Mouse (Mus musculus): ENCODE measurements around the gene Lrrc4. TPM values are rescaled to one million over a fixed set of nuclear protein-coding genes. Genes with fewer than 3 reads are reported as not detected.

Gene Lrrc4
- polyA plus RNA-seq, 1 experiment from 2014 or later, result 7.5 TPM

DNA sequence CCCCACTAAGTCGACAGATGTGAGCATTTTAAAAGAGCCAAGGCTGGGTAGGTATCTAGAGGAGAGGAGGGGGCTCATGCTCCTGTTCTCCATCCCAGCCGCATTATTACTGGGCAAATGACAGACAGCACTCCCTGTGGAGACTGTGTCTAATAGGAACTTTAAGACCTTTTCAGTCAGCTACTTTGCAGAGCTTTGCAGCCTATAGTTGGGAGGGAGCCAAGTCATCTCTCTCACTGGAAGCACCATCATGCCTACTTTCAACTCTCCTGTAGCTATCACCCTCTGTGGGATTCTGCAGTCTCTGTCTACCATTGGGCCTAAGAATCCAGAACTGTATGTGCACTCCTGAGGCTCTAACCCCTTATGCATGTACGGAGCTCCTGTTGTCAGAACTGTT lies 5.7 kb downstream of the Lrrc4 start:
- peak overlapping the region; percentile 97 for H3K4me2 ChIP-seq (ENCODE audit: low read length)
- H3K4me1 ChIP-seq (ENCODE audit: control insufficient read depth, insufficient read depth, low read length), result peaks cover 57% of the 10 kb centered on the region
- DNase-seq (peak; percentile 30), ATAC-seq (ENCODE audit: low FRiP score, low TSS enrichment) (no peak)
- H3K4me3 ChIP-seq (replicated peaks; ENCODE audit: low read depth, low read length), result no peak overlapping the region
- peaks cover 18% of the 10 kb centered on the region for H3K36me3 ChIP-seq (ENCODE audit: control insufficient read depth, insufficient read depth, low read length)
- no peaks in the 10 kb centered on the region for H3K27me3 ChIP-seq (ENCODE audit: control insufficient read depth, insufficient read depth, low read length)
- H3K27ac ChIP-seq (replicated peaks; ENCODE audit: low read depth, low read length), result no peak overlapping the region
- 40% methylated on average over 3 of the region's 3 CpGs for WGBS
- H3K9ac ChIP-seq (replicated peaks; ENCODE audit: low read length), result no peak overlapping the region
- no peaks in the 10 kb centered on the region for H3K9me3 ChIP-seq (ENCODE audit: control insufficient read depth, low read length)

DNA sequence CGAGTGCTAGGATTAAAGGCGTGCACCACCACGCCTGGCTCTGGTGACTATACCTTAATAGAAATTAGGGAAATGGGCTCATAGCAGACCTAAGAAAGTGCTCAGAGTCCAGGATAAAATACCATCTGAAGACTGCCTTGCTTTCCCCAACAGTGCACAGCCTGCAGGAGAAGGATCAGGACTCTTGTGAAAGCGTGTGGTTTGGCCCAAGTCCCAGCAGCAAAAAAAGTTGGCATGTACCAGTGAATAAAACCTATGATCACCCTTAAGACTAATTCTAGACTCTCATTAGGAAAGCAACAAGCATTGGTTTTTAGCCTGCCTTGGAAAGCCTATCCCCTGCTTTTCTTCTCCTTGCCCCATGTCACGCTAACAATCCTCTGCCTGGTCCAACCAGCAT lies 7.7 kb downstream of the Lrrc4 start:
- H3K4me1 ChIP-seq (ENCODE audit: control insufficient read depth, insufficient read depth, low read length), result peaks cover 42% of the 10 kb centered on the region
- no peak for ATAC-seq (ENCODE audit: low FRiP score, low TSS enrichment)
- WGBS, result 94% methylated on average over 5 of the region's 5 CpGs

DNA sequence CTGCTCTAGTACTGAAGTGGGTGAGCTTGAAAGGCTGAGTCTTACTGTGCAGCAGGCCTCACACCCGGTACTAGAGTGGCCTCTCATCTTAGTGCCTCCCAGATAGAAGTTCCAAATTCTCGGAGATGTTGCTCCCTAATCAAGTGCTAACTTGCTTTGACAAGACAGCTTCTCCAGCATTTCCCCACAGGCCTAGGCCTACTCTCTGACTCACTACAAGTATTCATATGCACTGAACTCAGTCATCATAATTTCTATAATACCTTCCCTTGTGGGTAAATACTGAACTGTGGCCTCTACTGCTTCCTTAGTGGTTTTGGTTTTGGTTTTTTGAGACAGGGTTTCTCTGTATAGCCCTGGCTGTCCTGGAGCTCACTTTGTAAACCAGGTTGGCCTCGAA lies 8.2 kb downstream of the Lrrc4 start:
- no peak for ATAC-seq (ENCODE audit: low FRiP score, low TSS enrichment)
- H3K4me2 ChIP-seq (ENCODE audit: low read length), result no peak overlapping the region
- no peak overlapping the region for H3K27ac ChIP-seq (replicated peaks; ENCODE audit: low read depth, low read length)
- H3K36me3 ChIP-seq (ENCODE audit: control insufficient read depth, insufficient read depth, low read length), result peaks cover 35% of the 10 kb centered on the region
- no peaks in the 10 kb centered on the region for H3K9me3 ChIP-seq (ENCODE audit: control insufficient read depth, low read length)
- peaks cover 38% of the 10 kb centered on the region for H3K4me1 ChIP-seq (ENCODE audit: control insufficient read depth, insufficient read depth, low read length)
- H3K4me3 ChIP-seq (replicated peaks; ENCODE audit: low read depth, low read length), result no peak overlapping the region
- no peaks in the 10 kb centered on the region for H3K27me3 ChIP-seq (ENCODE audit: control insufficient read depth, insufficient read depth, low read length)
- H3K9ac ChIP-seq (replicated peaks; ENCODE audit: low read length), result no peak overlapping the region
- WGBS, result 93% methylated on average over 3 of the region's 3 CpGs
- DNase-seq, result no peak

More for the DNA sequence above, 7.7 kb downstream of the Lrrc4 start:
- no peak overlapping the region for H3K27ac ChIP-seq (replicated peaks; ENCODE audit: low read depth, low read length)
- no peak overlapping the region for H3K4me3 ChIP-seq (replicated peaks; ENCODE audit: low read depth, low read length)
- DNase-seq, result no peak
- no peaks in the 10 kb centered on the region for H3K27me3 ChIP-seq (ENCODE audit: control insufficient read depth, insufficient read depth, low read length)
- peaks cover 31% of the 10 kb centered on the region for H3K36me3 ChIP-seq (ENCODE audit: control insufficient read depth, insufficient read depth, low read length)
- no peak overlapping the region for H3K4me2 ChIP-seq (ENCODE audit: low read length)
- H3K9ac ChIP-seq (replicated peaks; ENCODE audit: low read length), result no peak overlapping the region
- H3K9me3 ChIP-seq (ENCODE audit: control insufficient read depth, low read length), result no peaks in the 10 kb centered on the region

DNA sequence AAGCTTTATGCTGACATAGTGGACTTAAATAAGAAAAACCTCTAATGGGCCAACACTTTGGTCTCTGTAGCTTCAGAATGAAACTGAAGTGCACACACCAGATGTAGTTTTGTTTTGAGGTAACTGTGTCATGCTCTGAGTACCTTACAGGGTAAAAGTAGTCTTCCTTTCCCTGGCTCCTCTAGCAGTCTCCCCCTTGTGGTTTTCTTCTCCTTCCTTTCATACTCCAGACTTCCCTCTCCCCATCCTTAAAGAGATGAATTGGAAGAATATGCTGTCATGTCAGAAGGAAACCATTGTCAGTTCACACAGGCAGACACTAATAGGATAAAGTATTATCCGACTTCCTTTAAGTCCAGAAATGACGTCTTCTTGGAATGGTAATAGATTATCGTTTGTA lies 9.3 kb downstream of the Lrrc4 start:
- Histone ChIP-seq H3K4me2 (ENCODE audit: low read length) (no peak overlapping the region), H3K4me1 (ENCODE audit: control insufficient read depth, insufficient read depth, low read length) (peaks cover 28% of the 10 kb centered on the region), H3K9ac (replicated peaks; ENCODE audit: low read length) (no peak overlapping the region), H3K36me3 (ENCODE audit: control insufficient read depth, insufficient read depth, low read length) (peaks cover 43% of the 10 kb centered on the region), H3K27ac (replicated peaks; ENCODE audit: low read depth, low read length) (no peak overlapping the region), H3K4me3 (replicated peaks; ENCODE audit: low read depth, low read length) (no peak overlapping the region), H3K27me3 (ENCODE audit: control insufficient read depth, insufficient read depth, low read length) (no peaks in the 10 kb centered on the region), H3K9me3 (ENCODE audit: control insufficient read depth, low read length) (no peaks in the 10 kb centered on the region)
- ATAC-seq (ENCODE audit: low FRiP score, low TSS enrichment) (no peak), DNase-seq (no peak)
- 46% methylated on average over 3 of the region's 3 CpGs for WGBS

DNA sequence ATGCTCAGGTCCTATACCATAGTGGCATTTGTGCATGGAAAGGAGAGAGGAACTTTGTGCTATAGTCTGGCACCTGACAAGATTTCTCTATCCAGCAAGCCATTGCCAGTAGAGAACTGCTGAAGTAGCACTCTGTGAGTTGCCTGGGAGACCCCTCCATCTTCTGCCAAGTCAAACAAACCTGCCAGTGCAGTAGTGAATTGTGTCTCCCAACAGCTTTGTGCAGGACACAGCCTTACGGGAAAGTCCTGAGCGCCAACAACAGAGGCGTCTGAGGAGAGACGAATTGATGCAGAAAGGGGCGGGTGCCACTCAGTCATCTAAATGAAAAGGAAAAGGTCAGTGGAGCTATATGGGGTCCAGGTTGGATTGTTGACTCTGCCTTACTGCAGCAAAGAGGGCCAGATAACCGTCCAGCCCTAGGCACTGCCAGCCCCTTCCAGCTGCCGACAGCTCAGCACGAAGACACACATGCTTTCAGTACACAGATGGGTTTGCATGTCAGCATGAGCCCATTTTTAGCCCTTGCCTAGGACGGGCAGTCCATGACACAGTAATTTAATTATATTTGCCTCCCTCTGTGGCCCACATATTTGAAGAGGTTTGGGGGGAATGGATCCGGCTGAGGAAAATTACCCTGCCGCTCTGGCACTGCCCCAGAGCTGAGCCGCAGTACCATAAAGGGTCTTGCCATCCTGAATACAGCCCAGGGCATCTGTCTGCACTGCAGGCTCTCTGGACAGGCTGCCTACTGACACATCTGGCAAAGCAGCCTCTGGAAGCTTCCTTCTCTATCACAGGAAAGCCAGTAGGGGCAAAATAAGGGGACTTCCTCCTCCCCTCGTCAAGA lies 11.8 kb downstream of the Lrrc4 start:
- Histone ChIP-seq H3K27me3 (ENCODE audit: control insufficient read depth, insufficient read depth, low read length) (no peaks in the 10 kb centered on the region), H3K9ac (replicated peaks; ENCODE audit: low read length) (no peak overlapping the region), H3K27ac (replicated peaks; ENCODE audit: low read depth, low read length) (no peak overlapping the region), H3K4me3 (replicated peaks; ENCODE audit: low read depth, low read length) (no peak overlapping the region), H3K4me1 (ENCODE audit: control insufficient read depth, insufficient read depth, low read length) (peaks cover 9% of the 10 kb centered on the region; the same call in 1 of the 2 replicates), H3K4me2 (ENCODE audit: low read length) (no peak overlapping the region), H3K9me3 (ENCODE audit: control insufficient read depth, low read length) (no peaks in the 10 kb centered on the region), H3K36me3 (ENCODE audit: control insufficient read depth, insufficient read depth, low read length) (peaks cover 55% of the 10 kb centered on the region)
- DNase-seq, result peak; percentile 54
- no peak for ATAC-seq (ENCODE audit: low FRiP score, low TSS enrichment)
- WGBS, result 68% methylated on average over 13 of the region's 13 CpGs

DNA sequence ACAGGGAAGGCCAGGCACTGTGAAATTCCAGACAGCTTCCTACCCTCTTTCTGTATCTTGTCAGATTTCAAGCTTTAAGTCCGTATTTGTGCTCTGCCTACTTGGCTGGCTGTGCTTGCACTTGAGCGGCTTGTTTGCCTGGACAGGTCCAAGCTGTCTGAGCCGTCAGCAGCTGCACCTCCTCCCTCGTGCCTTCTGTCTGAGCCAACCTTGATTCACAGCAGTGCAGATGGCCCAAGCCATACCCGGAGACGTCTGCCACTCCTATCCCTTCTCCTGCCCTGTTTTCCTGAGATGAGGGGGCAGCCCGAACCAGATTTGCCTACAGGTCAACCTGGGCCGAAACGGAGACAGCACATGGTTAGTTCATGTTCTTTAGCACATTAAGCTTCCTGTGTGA lies 14.5 kb downstream of the Lrrc4 start:
- no peaks in the 10 kb centered on the region for H3K9me3 ChIP-seq (ENCODE audit: control insufficient read depth, low read length)
- ATAC-seq (ENCODE audit: low FRiP score, low TSS enrichment), result no peak
- WGBS, result 73% methylated on average over 9 of the region's 9 CpGs
- no peak for DNase-seq
- H3K36me3 ChIP-seq (ENCODE audit: control insufficient read depth, insufficient read depth, low read length), result peaks cover 47% of the 10 kb centered on the region
- no peaks in the 10 kb centered on the region for H3K27me3 ChIP-seq (ENCODE audit: control insufficient read depth, insufficient read depth, low read length)
- H3K4me1 ChIP-seq (ENCODE audit: control insufficient read depth, insufficient read depth, low read length), result peaks cover 12% of the 10 kb centered on the region; the same call in 1 of the 2 replicates
- no peak overlapping the region for H3K9ac ChIP-seq (replicated peaks; ENCODE audit: low read length)
- no peak overlapping the region for H3K27ac ChIP-seq (replicated peaks; ENCODE audit: low read depth, low read length)
- no peak overlapping the region for H3K4me2 ChIP-seq (ENCODE audit: low read length)
- H3K4me3 ChIP-seq (replicated peaks; ENCODE audit: low read depth, low read length), result no peak overlapping the region

DNA sequence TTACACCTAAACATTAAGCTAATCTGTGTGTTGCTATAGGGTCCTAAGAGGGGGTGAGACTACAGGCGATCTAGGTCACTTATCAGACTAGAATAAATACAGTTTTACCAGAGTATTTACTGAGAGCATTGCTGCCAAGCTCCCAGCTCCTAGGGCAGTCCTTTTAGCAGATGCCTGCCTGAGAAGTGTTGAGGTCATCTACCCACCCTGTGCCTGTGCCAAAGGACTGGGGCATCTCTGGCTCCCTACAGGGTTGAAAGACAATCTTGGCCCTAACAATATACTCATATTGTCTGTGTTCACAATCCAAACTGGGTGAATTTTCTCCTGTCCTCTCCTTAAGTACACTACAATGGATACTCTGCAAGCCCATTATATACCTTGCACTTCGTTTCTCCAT lies 16.7 kb downstream of the Lrrc4 start:
- Histone ChIP-seq H3K36me3 (ENCODE audit: control insufficient read depth, insufficient read depth, low read length) (peaks cover 43% of the 10 kb centered on the region), H3K27me3 (ENCODE audit: control insufficient read depth, insufficient read depth, low read length) (no peaks in the 10 kb centered on the region), H3K4me1 (ENCODE audit: control insufficient read depth, insufficient read depth, low read length) (peaks cover 12% of the 10 kb centered on the region; the same call in 1 of the 2 replicates), H3K4me2 (ENCODE audit: low read length) (no peak overlapping the region), H3K27ac (replicated peaks; ENCODE audit: low read depth, low read length) (no peak overlapping the region), H3K4me3 (replicated peaks; ENCODE audit: low read depth, low read length) (no peak overlapping the region), H3K9me3 (ENCODE audit: control insufficient read depth, low read length) (no peaks in the 10 kb centered on the region), H3K9ac (replicated peaks; ENCODE audit: low read length) (no peak overlapping the region)
- DNase-seq (no peak), ATAC-seq (ENCODE audit: low FRiP score, low TSS enrichment) (no peak)
- WGBS, result 80% methylated on average over 2 of the region's 2 CpGs

DNA sequence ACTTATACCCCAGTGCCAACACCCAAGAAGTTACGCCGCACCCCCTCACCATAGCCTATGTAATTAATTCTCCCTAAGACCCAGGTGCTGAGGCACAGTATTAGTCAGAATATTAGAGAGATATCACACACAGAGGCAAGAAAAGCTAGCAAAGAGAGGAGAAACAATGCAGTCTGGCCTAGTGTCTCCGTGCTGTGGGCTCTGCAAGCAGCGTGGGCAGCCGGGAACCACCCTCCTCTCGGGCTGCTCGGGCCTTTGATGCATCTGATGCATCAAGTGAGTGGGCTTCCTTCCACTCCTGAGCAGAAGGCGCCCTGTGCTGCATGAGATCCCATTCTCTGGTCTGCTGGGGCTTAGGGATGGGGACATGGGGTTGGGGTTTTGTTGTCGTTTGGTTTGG lies 18.5 kb downstream of the Lrrc4 start:
- no peaks in the 10 kb centered on the region for H3K27me3 ChIP-seq (ENCODE audit: control insufficient read depth, insufficient read depth, low read length)
- H3K4me2 ChIP-seq (ENCODE audit: low read length), result no peak overlapping the region
- no peak overlapping the region for H3K27ac ChIP-seq (replicated peaks; ENCODE audit: low read depth, low read length)
- ATAC-seq (ENCODE audit: low FRiP score, low TSS enrichment) (no peak), DNase-seq (no peak)
- 81% methylated on average over 9 of the region's 9 CpGs for WGBS
- H3K4me3 ChIP-seq (replicated peaks; ENCODE audit: low read depth, low read length), result no peak overlapping the region
- H3K9me3 ChIP-seq (ENCODE audit: control insufficient read depth, low read length), result no peaks in the 10 kb centered on the region
- H3K4me1 ChIP-seq (ENCODE audit: control insufficient read depth, insufficient read depth, low read length), result peaks cover 9% of the 10 kb centered on the region; the same call in 1 of the 2 replicates
- no peak overlapping the region for H3K9ac ChIP-seq (replicated peaks; ENCODE audit: low read length)
- H3K36me3 ChIP-seq (ENCODE audit: control insufficient read depth, insufficient read depth, low read length), result peaks cover 31% of the 10 kb centered on the region

DNA sequence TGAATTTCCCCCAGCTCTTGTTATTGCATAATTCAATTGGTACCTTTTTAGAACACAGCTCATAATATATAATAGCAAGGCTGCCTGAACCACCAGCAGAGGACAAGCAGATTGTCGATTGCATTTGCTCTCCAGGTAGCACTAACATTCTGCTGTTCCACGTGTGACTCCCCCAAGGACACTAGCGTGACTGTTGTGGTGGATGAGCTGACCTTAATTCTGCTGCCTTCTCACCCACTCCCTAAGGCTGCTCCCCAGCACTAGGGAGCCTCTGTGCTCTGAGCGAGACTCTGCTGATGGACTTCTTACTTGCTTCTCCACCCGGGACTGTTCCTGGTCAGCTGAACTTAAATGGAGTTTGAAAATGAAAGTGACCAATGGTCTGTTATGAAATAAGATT lies 26.8 kb downstream of the Lrrc4 start:
- H3K4me1 ChIP-seq (ENCODE audit: control insufficient read depth, insufficient read depth, low read length), result no peaks in the 10 kb centered on the region
- H3K27ac ChIP-seq (replicated peaks; ENCODE audit: low read depth, low read length), result no peak overlapping the region
- peaks cover 4% of the 10 kb centered on the region for H3K36me3 ChIP-seq (ENCODE audit: control insufficient read depth, insufficient read depth, low read length)
- ATAC-seq (ENCODE audit: low FRiP score, low TSS enrichment) (no peak), DNase-seq (no peak)
- no peak overlapping the region for H3K4me2 ChIP-seq (ENCODE audit: low read length)
- H3K9ac ChIP-seq (replicated peaks; ENCODE audit: low read length), result no peak overlapping the region
- H3K9me3 ChIP-seq (ENCODE audit: control insufficient read depth, low read length), result no peaks in the 10 kb centered on the region
- no peak overlapping the region for H3K4me3 ChIP-seq (replicated peaks; ENCODE audit: low read depth, low read length)
- WGBS, result 92% methylated on average over 5 of the region's 5 CpGs
- H3K27me3 ChIP-seq (ENCODE audit: control insufficient read depth, insufficient read depth, low read length), result no peaks in the 10 kb centered on the region
